Mouse (Mus musculus) layer of hippocampus, postnatal 25 days (tissue): ENCODE measurements around the gene Sod2. TPM values are rescaled to one million over a fixed set of nuclear protein-coding genes. Genes with fewer than 3 reads are reported as not detected.
"Not testable (repeated sequence)": the region's sequence is repeated elsewhere in the genome, so short reads cannot be mapped to it uniquely, and the experiment has no call there.

ENCODE experiments used
- DNase-seq, 2 experiments: peaks; one replicate each; pipeline ENCODE4 v3.0.0; 2022; ENCODE audit warnings: mixed read lengths in 2 of 2, low spot score in 1 of 2; ENCODE audit errors: extremely low spot score in 1 of 2
- total RNA-seq, 2 experiments: library from RNA; stranded (reverse); gene quantifications; 2 replicates each; pipeline ENCODE4 v1.2.3; 2021

Gene Sod2
- total RNA-seq, result 100 to 1,000 TPM; 243 to 274 TPM

DNA sequence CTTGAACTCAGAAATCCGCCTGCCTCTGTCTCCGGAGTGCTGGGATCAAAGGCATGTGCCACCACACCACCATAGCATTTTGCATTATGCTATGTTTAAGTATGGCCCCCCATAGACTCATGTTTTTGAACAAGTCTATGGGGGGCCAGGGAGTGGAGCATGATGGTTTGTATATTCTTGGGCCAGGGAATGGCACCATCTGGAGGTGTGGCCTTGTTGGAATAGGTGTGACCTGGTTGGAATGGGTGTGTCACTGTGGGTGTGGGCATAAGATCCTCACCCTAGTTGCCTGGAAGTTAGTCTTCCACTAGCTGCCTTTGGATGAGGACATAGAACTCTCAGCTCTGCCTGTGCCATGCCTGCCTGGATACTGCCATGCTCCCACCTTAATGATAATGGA, at the start of gene Sod2:
Gene Sod2 (plus strand): TSS at position 301 of the 400 bp plus-strand sequence.
- not testable (repeated sequence) for DNase-seq

DNA sequence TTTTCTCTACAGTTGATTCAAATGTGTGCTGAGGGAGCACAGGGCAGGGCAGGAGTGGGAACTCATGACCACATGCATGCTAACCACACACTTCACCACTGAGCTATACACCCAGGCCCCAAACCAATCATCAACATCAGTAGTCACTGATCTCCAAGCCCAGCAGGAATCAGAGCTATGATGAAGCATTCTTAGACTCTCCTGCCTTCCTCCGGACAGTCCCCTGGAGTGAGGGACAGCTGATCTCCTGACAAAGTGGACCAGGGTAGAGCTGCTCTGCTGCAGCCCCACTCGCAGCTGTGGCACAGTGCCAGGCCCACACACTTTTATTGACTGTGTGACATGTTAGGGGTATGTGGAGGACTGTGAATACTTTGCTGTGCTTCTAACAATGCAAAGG, 47.3 kb upstream of the Sod2 start:
- not testable (repeated sequence) for DNase-seq

DNA sequence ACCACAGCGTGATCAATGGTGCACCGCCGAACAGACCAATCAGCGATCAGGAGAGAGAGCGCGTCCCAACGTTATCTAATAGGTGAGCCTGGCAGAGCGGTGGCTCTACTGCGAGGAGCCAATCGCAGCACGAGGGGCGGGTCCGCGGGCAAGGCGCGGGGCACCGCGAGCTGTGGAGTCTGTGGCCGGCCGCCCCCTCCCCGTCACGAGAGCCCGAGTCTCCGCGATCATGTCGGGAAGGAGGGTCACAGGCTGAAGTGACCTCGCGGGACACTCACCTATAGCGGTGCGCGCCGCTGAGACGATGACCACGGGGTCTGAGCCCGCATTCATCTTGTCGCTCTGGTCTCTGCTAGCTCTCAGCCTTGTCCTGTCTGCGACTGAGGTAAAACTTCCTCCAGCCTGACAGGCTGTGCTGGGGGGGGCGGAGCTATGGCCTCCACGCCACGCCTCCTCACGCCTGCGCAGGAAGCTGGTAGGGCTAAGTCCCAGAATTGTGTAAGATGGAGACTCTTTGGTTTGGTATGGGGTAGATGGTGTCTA, 46.2 kb upstream of the Sod2 start, which contains the start of gene Acat2:
Gene Acat2 (minus strand): TSS at position 417 of the 543 bp plus-strand sequence.
- peak; percentile 82 to 94 for DNase-seq

DNA sequence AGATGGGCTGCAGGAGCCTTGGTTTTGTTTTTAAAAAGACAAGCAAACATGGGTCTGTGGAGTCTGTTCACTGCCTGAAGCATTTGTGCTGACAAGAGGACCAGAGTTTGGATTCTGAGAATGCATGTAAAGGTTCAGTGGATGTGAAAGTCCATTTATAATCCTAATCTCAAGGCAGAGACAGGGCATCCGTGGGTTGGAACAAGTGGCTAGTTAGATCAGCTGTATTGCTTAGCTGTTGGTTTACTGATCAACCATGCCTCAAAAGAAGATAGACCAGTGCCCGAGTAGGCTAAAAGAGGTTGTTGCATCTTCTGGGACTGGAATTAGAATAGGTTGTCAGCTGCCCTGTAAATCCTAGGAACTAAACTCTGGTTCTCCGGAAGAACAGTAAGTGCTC, 43.2 kb upstream of the Sod2 start:
- no peak for DNase-seq

DNA sequence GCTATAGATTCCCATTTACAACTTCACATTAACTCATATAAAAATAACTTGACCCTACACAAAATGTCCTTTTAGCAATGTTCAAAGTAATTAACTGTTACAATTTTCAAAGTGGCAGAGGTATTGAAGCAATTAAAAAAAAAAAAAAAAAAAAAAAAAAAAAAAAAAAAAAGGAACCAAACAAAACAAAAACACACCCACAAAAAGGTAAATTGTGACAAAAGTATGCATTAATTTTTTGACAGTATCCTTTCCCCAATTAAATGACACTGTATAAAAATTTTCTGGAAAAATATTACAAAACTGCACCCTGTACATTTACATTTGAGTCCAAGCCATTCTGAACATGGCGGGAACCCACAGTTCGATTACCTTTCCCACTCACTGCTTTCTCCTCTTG, 39.5 kb upstream of the Sod2 start:
- no peak for DNase-seq

DNA sequence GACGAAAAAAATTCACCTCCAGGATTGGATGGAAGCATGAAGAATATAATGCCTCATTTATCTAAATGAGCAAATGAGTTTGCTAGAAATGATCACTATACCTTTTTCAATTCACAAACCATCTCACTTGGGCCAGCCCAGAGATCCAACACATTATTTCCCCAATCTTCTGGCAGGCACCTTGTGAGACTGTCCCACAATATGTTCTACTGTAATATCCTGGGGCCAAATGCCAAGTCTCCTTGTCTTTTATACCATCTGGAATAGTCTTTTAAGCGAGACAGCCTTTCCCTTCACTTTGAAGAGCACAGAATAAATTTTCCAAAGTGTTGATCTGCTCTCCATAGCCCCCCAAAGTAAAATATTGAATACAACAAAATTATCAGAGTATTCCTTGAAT, 32.8 kb upstream of the Sod2 start:
- DNase-seq, result no peak

DNA sequence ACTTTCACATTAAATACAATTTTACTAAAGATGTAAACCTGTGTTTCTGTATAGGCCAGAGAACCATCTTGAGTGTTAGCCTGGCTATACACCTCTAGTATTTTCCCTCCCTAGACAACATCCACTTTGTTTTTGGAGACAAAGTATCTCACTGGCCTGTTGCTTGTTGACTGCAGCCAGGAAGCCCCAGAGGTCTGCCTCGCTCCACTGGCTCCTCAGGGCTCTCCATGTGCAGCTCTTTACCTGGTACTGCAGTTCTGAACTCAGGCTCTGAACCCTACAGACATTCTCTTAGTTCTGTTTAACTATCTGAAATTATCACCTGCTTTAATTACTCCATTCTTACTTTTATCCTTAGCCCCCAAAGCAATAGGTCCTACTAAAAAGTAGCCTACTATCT, 28.1 kb upstream of the Sod2 start:
- no peak for DNase-seq

DNA sequence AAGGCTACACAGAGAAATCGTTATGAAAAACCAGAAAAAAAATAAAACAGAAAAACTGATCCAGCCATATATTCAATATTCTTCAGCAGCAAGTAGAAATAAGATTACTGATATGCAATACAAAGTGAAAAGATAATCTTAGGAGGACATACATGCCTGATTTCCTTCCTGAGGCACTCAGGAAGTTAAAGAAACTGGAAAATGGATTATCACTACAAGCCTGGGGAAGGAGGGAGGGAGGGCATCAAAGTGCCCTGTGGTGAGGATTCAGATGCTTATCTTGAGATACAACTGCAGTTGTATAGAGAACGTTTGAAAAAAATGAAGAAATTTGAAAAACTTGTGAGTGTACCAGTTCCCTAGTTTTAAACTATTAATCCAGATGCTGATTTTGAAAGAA, 22.7 kb upstream of the Sod2 start:
- DNase-seq, result no peak

DNA sequence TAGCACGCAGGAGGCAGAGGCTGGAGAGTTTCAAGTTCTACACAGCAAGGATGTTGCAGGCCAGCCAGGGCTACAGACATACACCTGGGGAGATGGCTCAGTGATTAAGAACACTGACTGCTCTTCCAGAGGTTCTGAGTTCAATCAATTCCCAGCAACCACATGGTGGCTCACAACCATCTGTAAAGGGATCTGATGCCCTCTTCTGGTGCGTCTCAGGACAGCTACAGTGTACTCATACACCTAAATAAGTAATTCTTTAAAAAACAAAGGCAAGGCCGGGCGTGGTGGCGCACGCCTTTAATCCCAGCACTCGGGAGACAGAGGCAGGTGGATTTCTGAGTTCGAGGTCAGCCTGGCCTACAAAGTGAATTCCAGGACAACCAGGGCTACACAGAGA, 18.6 kb upstream of the Sod2 start:
- not testable (repeated sequence) for DNase-seq

DNA sequence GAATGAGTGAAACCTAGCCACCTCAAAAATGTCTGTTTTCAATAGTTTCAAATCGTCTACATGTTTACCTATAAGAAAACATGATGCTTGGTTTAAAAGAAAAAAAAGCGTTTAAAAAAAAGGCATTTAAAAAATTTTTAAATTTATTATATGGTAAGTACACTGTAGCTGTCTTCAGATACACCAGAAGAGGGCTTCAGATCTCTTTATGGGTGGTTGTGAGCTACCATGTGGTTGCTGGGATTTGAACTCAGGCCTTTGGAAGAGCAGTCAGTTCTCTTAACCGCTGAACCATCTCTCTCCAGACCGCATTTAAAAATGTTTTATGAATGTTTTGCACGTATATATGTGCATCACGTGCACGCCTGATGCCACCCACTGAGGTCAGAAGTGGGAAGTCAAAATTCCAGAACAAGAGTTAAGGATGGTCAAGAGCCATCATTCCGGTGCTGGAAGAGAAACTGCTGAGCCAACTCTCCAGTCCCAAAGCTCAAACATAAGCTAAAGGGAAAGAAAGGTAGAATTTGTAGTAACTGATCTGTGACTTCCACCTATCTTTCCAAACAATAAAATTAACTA, 16.0 kb upstream of the Sod2 start:
- no peak for DNase-seq

DNA sequence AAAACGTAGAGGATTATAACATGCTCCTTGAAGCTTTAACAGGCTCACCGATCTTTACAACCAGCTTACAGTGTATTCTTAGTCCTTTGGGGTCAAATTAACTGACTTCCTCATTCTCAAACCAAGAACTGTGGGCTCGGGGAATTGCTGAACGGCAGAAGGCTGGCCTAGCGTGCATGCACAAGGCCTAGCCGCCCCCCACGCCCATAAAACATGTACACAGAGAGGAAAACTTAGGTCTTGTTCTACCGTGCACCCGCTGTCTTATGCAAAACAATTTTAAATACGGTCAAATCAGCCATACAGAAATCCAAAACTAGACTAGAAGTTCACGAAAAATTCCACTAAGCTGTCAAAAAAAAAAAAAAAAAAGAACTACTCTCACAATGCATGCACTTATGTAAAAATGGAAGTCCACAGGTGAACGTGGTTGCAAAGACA, 15.4 kb upstream of the Sod2 start:
- no peak for DNase-seq

DNA sequence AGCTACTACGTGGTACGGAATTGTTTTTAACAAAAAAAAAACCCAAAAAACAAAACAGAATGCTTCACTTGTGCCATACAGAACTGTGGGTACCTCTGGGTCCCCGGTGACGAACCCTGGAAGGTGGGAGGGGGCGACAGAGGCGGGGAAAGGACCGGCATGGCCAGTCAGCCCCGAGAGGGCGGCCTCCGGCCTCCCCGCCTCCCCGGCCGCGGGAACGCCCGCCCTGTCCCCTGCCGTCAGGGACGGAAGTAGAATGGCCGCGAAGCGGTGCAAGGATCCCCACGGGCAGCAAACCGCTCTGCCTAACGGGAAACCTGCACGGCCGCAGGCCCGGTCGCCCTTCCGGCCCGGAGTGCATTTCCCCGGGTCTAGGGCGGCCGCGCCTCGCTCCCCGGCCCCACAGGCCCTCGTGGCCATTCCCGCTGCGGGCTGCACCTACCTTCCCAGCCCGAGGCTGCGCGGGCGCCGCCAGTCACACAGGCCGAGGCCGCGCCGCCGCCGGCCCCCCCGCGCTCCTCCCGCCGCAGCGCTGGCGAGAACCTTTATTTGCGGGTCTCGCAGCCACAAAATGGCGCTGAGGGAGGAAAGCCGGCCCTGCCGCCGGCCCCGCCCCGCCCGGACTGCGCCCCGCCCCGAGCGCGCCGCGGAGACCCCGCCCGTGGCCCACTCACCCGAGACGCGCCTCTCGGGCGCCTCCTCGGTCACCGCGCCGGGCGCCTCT, 14.8 kb upstream of the Sod2 start:
- peak; percentile 68 to 86 for DNase-seq

DNA sequence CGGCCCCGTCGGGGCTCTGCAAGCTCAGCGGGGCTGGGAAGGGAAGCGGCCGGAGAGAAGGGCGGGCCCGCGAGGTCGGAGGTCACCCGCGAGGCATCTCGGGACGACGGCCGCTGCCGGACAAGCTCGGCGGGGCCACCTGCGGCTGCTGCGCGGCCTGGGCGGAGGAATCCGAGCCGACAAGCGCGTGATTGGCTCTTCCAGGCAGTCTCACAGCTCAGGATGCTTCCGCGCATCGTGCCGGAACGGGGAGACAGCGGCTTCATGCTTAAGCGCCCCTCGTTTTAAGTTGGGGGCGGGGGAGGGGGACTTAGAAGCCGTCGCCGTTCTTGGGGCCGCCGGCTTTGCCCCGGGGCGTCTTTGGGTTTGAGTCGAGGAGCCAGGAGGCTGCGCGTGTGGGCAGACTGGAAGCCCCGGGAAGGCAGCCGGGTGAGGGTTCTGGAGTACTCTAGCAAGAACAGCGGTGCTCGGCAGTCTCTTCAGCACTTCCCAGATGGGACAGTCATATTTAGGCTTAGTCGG, 14.1 kb upstream of the Sod2 start:
- peak; percentile 81 to 86 for DNase-seq

DNA sequence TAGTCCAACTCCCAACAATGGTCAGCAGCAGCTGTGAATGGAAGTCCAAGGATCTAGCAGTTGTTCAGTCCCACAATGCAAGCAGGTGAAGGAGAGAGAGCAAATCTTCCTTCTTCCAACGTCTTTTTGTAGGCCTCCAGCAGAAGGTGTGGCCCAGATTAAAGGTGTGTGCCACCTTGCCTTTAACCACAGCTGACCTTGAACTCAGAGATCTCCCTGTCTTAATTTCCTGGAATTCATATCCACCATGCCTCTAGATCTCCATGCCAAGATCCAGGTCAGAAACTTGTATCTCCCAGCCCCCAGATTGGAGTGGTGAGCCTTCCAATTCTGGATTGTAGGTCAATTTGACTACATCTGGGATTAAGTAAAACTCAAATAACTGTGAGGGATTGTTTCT, 12.6 kb upstream of the Sod2 start, which contains the start of gene Wtap:
Gene Wtap (minus strand): TSS at position 101 of the 400 bp plus-strand sequence.
- no peak for DNase-seq

DNA sequence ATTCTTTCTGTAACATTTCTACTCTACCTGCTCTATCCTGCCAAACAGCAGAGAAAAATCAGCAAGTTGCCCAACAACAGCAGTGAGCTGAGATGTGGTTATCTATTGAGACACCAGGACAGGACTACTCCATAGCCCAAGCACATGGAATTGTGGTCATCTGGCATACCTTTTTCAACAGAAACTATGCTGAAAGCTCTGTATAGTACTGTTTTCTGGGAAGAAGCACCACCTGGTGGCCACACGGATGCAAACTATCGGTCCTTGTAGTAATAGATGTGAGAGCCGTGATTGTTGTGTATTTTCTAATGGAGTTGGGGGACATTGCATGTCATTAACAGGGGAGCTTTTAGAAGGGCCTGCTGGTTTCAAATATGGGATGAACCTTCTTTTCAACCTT, 10.3 kb upstream of the Sod2 start:
- DNase-seq, result peak in 1 of 2 experiments; percentile 51

DNA sequence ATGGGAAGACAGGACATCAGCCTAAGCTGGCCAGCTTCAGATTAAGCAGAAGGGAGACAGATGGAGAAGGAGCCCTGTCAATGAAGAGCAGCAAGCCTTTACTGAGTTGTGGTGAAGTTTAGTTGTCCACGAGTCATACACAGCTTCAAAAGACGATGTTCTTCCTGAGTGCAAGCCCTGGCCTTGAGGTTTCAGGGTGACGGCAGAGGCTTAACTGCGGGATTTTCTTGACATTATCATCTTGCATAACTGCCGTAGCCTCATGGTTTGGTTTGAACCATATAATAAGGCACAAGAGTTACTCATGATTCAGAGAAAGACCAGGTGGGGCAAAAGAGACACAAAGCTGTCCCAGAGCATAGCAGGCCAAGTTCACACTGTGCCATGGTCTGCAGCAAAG, 8.8 kb upstream of the Sod2 start:
- DNase-seq, result no peak

DNA sequence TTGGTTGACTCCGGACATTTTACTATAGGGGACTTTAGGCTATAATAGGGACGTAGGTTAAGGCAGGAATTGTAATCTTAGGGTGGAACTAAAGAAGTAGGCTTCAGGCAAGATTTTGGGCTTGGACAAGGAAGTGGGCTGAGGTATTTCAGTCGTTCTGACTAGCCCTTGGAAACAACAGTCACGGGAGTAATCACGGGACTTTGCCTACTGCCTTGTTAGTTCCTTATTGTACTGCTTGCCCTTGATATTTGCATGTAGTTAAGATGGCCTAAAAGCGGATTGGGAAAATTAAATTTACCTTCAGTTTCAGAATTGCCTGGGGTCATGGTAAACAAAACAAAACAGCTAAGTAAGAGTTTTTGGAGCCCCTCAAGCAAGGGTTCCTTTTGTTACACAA, 7.6 kb upstream of the Sod2 start:
- DNase-seq, result no peak

DNA sequence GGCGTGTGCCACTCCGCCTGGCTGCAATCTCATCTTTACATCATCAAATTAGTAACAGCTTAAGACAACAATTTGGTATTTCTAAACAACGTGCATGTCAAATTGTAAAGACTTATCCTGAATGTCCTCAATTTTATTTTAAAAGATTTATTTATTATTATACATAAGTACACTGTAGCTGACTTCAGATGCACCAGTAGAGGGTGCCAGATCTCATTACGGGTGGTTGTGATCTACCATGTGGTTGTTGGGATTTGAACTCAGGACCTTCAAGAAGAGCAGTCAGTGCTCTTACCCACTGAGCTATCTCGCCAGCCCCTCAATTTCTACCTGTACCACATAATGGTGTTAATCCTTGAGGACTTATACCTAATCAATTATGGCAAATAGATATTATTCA, 4.4 kb upstream of the Sod2 start:
- not testable (repeated sequence) for DNase-seq

DNA sequence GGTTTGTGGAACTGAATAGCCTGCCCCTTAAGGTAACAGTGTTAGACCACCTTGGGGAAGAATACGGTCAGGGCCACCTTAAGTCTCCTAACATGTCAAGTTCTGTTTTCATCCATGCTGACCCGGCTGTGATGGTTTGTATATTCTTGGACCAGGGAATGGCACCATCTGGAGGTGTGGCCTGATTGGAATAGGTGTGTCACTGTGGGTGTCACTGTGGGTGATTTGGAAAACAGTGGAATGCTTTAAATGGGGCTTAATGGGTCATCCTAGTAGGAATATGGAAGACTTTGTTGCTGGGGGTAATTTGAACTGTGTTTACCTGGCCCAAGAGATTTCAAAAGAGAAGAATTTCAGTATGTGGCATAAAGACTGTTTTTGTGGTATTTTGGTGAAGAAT, 2.2 kb upstream of the Sod2 start:
- not testable (repeated sequence) for DNase-seq

DNA sequence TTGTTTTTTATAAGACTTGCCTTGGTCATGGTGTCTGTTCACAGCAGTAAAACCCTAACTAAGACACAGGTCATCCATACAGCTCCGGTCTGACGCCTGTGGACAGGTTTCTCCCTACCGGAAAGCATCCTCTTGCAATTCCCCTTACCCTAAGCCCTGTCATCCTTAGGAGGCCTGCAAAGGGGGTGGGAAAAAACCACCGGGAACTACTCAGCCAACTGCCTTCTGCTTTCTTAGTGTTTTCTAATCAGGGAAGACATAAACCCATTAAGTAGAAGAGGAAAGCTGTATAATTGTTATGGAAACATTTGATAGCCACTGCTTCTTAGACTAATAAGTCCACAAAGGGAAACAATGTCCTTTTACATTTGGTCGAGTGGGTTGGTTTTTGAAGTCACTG, 338 bp downstream of the Sod2 start:
- no peak for DNase-seq

DNA sequence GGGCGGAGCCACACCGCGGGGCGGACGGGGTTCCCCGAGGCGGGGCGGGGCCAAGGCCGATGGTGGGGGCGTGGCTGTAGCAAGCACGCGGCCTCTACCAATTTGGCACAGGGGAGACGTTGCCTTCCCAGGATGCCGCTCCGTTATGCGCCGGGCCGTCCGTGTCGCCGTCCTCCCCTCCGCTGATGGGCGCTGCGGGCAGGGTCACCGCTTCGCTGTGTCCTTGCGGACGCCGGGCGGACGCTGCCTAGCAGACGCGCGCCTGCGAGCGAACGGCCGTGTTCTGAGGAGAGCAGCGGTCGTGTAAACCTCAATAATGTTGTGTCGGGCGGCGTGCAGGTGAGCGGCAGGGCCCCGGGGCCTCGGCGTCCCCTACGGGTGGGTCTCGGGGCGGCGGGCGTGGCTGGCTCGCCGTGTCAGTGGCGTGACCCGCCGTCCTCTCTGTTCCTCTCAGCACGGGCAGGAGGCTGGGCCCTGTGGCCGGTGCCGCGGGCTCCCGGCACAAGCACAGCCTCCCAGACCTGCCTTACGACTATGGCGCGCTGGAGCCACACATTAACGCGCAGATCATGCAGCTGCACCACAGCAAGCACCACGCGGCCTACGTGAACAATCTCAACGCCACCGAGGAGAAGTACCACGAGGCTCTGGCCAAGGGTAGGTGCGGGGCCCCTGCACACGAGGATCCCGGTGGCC, 1.2 kb downstream of the Sod2 start:
- peak; percentile 92 to 95 for DNase-seq
